In the genomic region with DNA sequence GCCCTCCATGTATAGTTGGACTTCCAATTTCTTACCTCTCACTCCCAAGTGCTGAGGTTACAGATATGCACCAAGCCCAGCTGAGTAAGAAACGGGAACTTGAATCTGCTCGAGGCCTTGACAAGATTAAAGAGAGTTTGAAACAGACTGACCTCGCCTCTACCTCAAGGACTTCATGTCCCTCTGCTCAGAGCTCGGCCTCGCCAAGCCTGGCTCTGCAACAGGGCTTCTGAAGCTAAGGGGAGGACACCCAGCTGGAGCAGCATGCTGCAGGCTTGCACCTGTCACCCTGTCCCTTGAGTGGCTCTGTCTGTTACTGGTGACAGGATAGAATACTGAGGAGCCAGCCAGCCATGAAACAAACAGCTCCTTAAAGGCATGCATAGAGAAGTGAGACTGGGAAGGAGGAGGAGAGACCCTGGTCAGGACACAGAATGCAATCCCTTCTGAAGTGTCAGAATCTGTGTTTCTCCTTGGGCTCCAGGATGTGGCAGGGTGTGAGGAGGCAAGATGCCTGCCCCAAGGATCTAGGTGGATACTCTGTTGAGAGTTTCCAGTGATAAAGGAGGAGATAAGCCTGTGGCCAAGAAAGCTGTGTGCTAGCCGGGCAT, we compare ENCODE assay signal across 14 mouse cellular contexts. TPM values are rescaled to one million over a fixed set of nuclear protein-coding genes. Genes with fewer than 3 reads are reported as not detected.
A peak's percentile ranks its signal among the peaks of the same experiment; 100 is the strongest.
DNase-seq lines count a peak whose midpoint lies in the region; ATAC-seq and TF ChIP-seq lines count a peak whose summit lies in the region.
"Had no signal": no experiment of that assay in that cellular context is flagged by ENCODE, and none has a peak within 500 bp of the region (broad histone marks: within the 10 kb centered on the region; RNA-seq: fewer than 3 reads in every experiment).

No protein-coding gene starts in this region.

- H3K4me3 ChIP-seq in kidney, embryonic 16.5 days (ENCODE audit: low read length), result no peak overlapping the region
- no peak overlapping the region for H3K4me3 ChIP-seq in bone marrow, adult 2 months (replicated peaks; ENCODE audit: control insufficient read depth, low read depth, low read length)
- H3K4me3 ChIP-seq in testis, adult 2 months (ENCODE audit: control insufficient read depth, low read depth, low read length), result no peak overlapping the region
- H3K4me3 ChIP-seq in forebrain, embryonic 11.5 days (ENCODE audit: low read depth, low read length), result no peak overlapping the region
- H3K4me3 ChIP-seq: layer of hippocampus, adult 2 months; liver, embryonic 12.5 days had no signal

- peaks cover 23% of the 10 kb centered on the region for H3K4me1 ChIP-seq in kidney, embryonic 16.5 days (ENCODE audit: insufficient read depth, low read length)
- H3K4me1 ChIP-seq in bone marrow, adult 2 months (ENCODE audit: control insufficient read depth, insufficient read depth, low read length), result peaks cover 4% of the 10 kb centered on the region; the same call in 1 of the 2 replicates
- H3K4me1 ChIP-seq in testis, adult 2 months (ENCODE audit: control insufficient read depth, insufficient read depth, low read length), result no peaks in the 10 kb centered on the region
- no peaks in the 10 kb centered on the region for H3K4me1 ChIP-seq in forebrain, embryonic 11.5 days (replicated peaks; ENCODE audit: control insufficient read depth, insufficient read depth, low read length)
- H3K4me1 ChIP-seq: liver, embryonic 12.5 days had no signal

- no peak for DNase-seq in kidney, postnatal 14 days
- DNase-seq in spleen, postnatal 4 days (ENCODE audit: low spot score in 2 of 2), result peak; percentile 12 to 62
- DNase-seq in spleen, adult 18-20 months, result no peak
- no peak for DNase-seq in forebrain, embryonic 11.5 days (ENCODE audit: low spot score)
- no peak for DNase-seq in MN1 (ENCODE audit: low spot score)
- DNase-seq: cerebellum, adult 9-11 months; thymus, postnatal 25 days had no signal

- H3K27me3 ChIP-seq in kidney, embryonic 16.5 days (ENCODE audit: insufficient read depth, low read length), result no peaks in the 10 kb centered on the region
- no peaks in the 10 kb centered on the region for H3K27me3 ChIP-seq in testis, adult 2 months (ENCODE audit: control insufficient read depth, insufficient read depth, low read length)
- H3K27me3 ChIP-seq in forebrain, embryonic 11.5 days (ENCODE audit: control insufficient read depth, insufficient read depth, low read length), result no peaks in the 10 kb centered on the region; the same call in 1 of the 2 replicates

- no peak overlapping the region for H3K4me2 ChIP-seq in kidney, embryonic 16.5 days (replicated peaks; ENCODE audit: low read depth, low read length)
- no peak overlapping the region for H3K4me2 ChIP-seq in forebrain, embryonic 11.5 days (ENCODE audit: low read depth, low read length, severe bottlenecking)
- H3K4me2 ChIP-seq: liver, embryonic 12.5 days had no signal

- no peak for TF ChIP-seq POLR2A in bone marrow, adult 2 months (IDR thresholded peaks at IDR 0.05; ENCODE audit: borderline replicate concordance, control insufficient read depth, low read depth, low read length)
- no peak for TF ChIP-seq POLR2A in testis, adult 2 months (IDR thresholded peaks at IDR 0.05; ENCODE audit: control insufficient read depth, low read depth, low read length)

- WGBS in kidney, embryonic 16.5 days, result 49% methylated on average over 6 of the region's 6 CpGs
- WGBS in bone marrow, adult 2 months, result 34% methylated on average over 6 of the region's 6 CpGs
- 81% methylated on average over 6 of the region's 6 CpGs for WGBS in forebrain, embryonic 11.5 days

- H3K36me3 ChIP-seq in kidney, embryonic 16.5 days (ENCODE audit: insufficient read depth, low read length), result no peaks in the 10 kb centered on the region
- no peaks in the 10 kb centered on the region for H3K36me3 ChIP-seq in testis, adult 2 months (ENCODE audit: control insufficient read depth, insufficient read depth, low read length)
- no peaks in the 10 kb centered on the region for H3K36me3 ChIP-seq in forebrain, embryonic 11.5 days (ENCODE audit: control insufficient read depth, insufficient read depth, low read length)
- H3K36me3 ChIP-seq: liver, embryonic 12.5 days had no signal

- no peak overlapping the region for H3K9ac ChIP-seq in kidney, embryonic 16.5 days (replicated peaks; ENCODE audit: low read length)
- no peak overlapping the region for H3K9ac ChIP-seq in forebrain, embryonic 11.5 days (ENCODE audit: low read length)
- H3K9ac ChIP-seq: liver, embryonic 12.5 days had no signal

- no peaks in the 10 kb centered on the region for H3K9me3 ChIP-seq in kidney, embryonic 16.5 days (ENCODE audit: low read length)
- H3K9me3 ChIP-seq in forebrain, embryonic 11.5 days (ENCODE audit: control insufficient read depth, low read length), result no peaks in the 10 kb centered on the region
- H3K9me3 ChIP-seq: liver, embryonic 12.5 days had no signal

- 0 out of 2 replicates have a peak, but pooled peaks have one; percentile 49 for ATAC-seq in kidney, embryonic 16.5 days (ENCODE audit: low FRiP score, low TSS enrichment)
- ATAC-seq in forebrain, embryonic 11.5 days (replicated peaks; ENCODE audit: low FRiP score), result no peak
- ATAC-seq: activated CD4-positive, CD25-positive, alpha-beta regulatory T cell, adult 4 months; liver, embryonic 12.5 days; lung, postnatal 0 days had no signal

- TF ChIP-seq CTCF in bone marrow, adult 2 months (IDR thresholded peaks at IDR 0.05; ENCODE audit: control insufficient read depth, insufficient read depth, low read length), result no peak
- TF ChIP-seq CTCF in testis, adult 2 months (IDR thresholded peaks at IDR 0.05; ENCODE audit: control insufficient read depth, insufficient read depth, insufficient replicate concordance, low read depth, low read length), result no peak

- H3K27ac ChIP-seq in kidney, embryonic 16.5 days (ENCODE audit: low read length), result no peak overlapping the region
- H3K27ac ChIP-seq in bone marrow, adult 2 months (ENCODE audit: control insufficient read depth, insufficient read depth, low read depth, low read length, poor library complexity), result peak overlapping the region; percentile 8; the same call in 1 of the 2 replicates
- peak overlapping the region; percentile 36 for H3K27ac ChIP-seq in testis, adult 2 months (ENCODE audit: control insufficient read depth, insufficient read depth, low read depth, low read length)
- no peak overlapping the region for H3K27ac ChIP-seq in forebrain, embryonic 11.5 days (ENCODE audit: low read depth, low read length)
- H3K27ac ChIP-seq: layer of hippocampus, adult 2 months; liver, embryonic 12.5 days had no signal

RNA-seq across cellular contexts. Expression of gene Galnt10, which starts 11.2 kb away (rescaled TPM):
- 23.6 TPM in 2 replicates for polyA plus RNA-seq in kidney, embryonic 16.5 days (2015; fragmentation: Nextera tagmentation; extraction: Ambion mirVana)
- 16.6 and 18.0 TPM in 2 replicates for polyA plus RNA-seq in bone marrow, adult 2 months (2011; ENCODE audit: insufficient read depth, insufficient read length, low replicate concordance, missing spikeins)
- 21.2 and 25.9 TPM in 2 replicates for polyA plus RNA-seq in testis, adult 2 months (2012; rRNA removed)
- polyA plus RNA-seq in forebrain, embryonic 11.5 days (2014; fragmentation: Nextera tagmentation; extraction: Ambion mirVana), result 15.1 and 18.1 TPM in 2 replicates

Comparison
In these comparisons a context has a peak if more than half of its experiments do, and no peak if none do; other contexts are left out.
1. DNase-seq: peak in spleen, postnatal 4 days (2 of 2); none in kidney, postnatal 14 days (single experiment), spleen, adult 18-20 months (0 of 2), forebrain, embryonic 11.5 days (single experiment) and MN1 (single experiment).
2. H3K27ac ChIP-seq: peak in bone marrow, adult 2 months (single experiment) and testis, adult 2 months (single experiment); none in kidney, embryonic 16.5 days (single experiment) and forebrain, embryonic 11.5 days (single experiment).